Mouse (Mus musculus): ENCODE data around the gene Mdfic.

- TF ChIP-seq EP300 (IDR thresholded peaks at IDR 0.05; ENCODE audit: low read depth) (no peak), CTCF (IDR thresholded peaks at IDR 0.05; ENCODE audit: low read depth) (no peak)
These were observed 6.0 kb downstream of the Mdfic start for GRCm38 (mm10) chr6:15726422-15726821.
